Mouse (Mus musculus) hindbrain, embryonic 16.5 days (tissue): ENCODE data around the gene Ncf4. TPM values are rescaled to one million over a fixed set of nuclear protein-coding genes. Genes with fewer than 3 reads are reported as not detected.
"Not testable (repeated sequence)": the region's sequence is repeated elsewhere in the genome, so short reads cannot be mapped to it uniquely, and the experiment has no call there.

Experiments used
- ATAC-seq: fragments of 200-750 bp; cut with Nextera tagmentation; 2 replicates; pipeline ENCODE4 v1.8.0; 2017; ENCODE audit warnings: moderate TSS enrichment, moderate library complexity
- H3K27ac ChIP-seq: fragments of 300-500 bp; sonication (generic); 2 replicates; pipeline ENCODE4 v1.5.1; 2014; ENCODE audit warnings: low read depth, mild to moderate bottlenecking, control low read depth, low read length, moderate library complexity
- H3K27me3 ChIP-seq: fragments of 300-500 bp; sonication (generic); replicated peaks from 2 replicates; pipeline ENCODE4 v1.6.1; 2014; ENCODE audit warnings: low read length; ENCODE audit not compliant: control insufficient read depth, insufficient read depth
- H3K36me3 ChIP-seq: fragments of 300-500 bp; sonication (generic); 2 replicates; pipeline ENCODE4 v1.6.1; 2014; ENCODE audit warnings: mild to moderate bottlenecking, low read length, moderate library complexity, mixed read lengths; ENCODE audit not compliant: control insufficient read depth, insufficient read depth
- H3K4me1 ChIP-seq: fragments of 300-500 bp; sonication (generic); 2 replicates; pipeline ENCODE4 v1.6.1; 2014; ENCODE audit warnings: low read depth, low read length; ENCODE audit not compliant: control insufficient read depth, insufficient read depth
- H3K4me2 ChIP-seq: fragments of 300-500 bp; sonication (generic); 2 replicates; pipeline ENCODE4 v1.6.1; 2014; ENCODE audit warnings: mild to moderate bottlenecking, low read length, control low read depth, moderate library complexity
- H3K4me3 ChIP-seq: fragments of 300-500 bp; sonication (generic); 2 replicates; pipeline ENCODE4 v1.5.1; 2014; ENCODE audit warnings: mild to moderate bottlenecking, low read length, control low read depth, moderate library complexity
- H3K9ac ChIP-seq: fragments of 300-500 bp; sonication (generic); 2 replicates; pipeline ENCODE4 v1.6.1; 2014; ENCODE audit warnings: low read depth, mild to moderate bottlenecking, control low read depth, low read length, moderate library complexity
- H3K9me3 ChIP-seq: fragments of 300-500 bp; sonication (generic); 2 replicates; pipeline ENCODE4 v1.6.1; 2014; ENCODE audit warnings: mild to moderate bottlenecking, low read length, moderate library complexity; ENCODE audit not compliant: control insufficient read depth
- WGBS: fragments of 180-500 bp; shearing (Covaris S2); extraction: QIAGEN DNeasy Blood & Tissue Kit; methylation state at CpG from one replicate; pipeline ENCODE4 v1.1.7; 2014; 5-methylcytosine and 5-hydroxymethylcytosine counted together
- polyA plus RNA-seq: library from polyadenylated mRNA; unstranded; fragments of >200 nt; fragmentation: Nextera tagmentation; extraction: Ambion mirVana; gene quantifications from 2 replicates; pipeline ENCODE4 v1.2.1, GENCODE M21; 2015

Ncf4 gene
- polyA plus RNA-seq, 1 experiment from 2014 or later = 1.2 TPM

DNA sequence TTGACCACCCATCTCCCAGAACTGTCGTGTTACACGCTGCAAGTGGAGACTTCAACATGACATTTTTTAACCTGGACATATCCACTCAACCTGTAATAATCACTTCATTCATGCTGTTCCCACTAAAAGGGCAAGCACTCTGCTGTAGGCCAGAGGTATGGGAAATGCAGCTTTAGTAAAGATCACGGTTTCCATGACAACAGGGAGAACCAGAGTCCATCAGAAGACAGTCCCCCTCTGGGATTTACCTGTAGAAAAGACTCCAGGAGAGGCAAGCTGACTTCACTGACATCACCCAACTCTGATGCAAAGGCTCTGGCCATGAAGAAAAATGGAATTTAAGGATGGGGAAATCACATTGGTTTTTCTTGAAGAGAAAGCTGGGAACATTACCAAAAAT lies 18.7 kb downstream of the Ncf4 start:
- WGBS = 73% methylated on average over 3 of the region's 3 CpGs
- Histone ChIP-seq H3K9ac (no peak overlapping the region), H3K27ac (no peak overlapping the region), H3K36me3 (no peaks in the 10 kb centered on the region), H3K9me3 (no peaks in the 10 kb centered on the region), H3K4me2 (no peak overlapping the region), H3K4me3 (no peak overlapping the region), H3K27me3 (no peaks in the 10 kb centered on the region), H3K4me1 (no peaks in the 10 kb centered on the region)
- ATAC-seq = no peak

DNA sequence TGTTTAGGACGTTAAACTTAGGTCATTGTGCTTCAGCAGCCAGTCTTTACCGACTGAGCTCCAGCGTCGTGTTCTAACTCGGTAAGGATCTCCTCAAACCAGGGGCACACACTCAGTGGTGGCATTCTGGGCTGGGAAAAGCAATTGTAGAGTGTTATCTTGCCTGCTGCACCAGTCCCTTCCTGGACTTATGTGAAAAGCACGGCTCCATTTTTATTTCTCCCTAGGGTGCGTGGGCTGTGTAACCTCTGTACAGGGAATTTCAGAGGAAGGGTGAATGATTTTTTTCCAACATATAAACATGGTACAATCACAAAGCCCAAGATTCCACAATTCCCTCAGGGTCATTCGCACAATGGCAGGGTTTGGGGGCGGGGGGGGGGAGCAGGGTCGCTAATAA lies 22.8 kb downstream of the Ncf4 start:
- Histone ChIP-seq H3K4me2 (no peak overlapping the region), H3K9ac (no peak overlapping the region), H3K4me1 (no peaks in the 10 kb centered on the region), H3K9me3 (no peaks in the 10 kb centered on the region), H3K4me3 (no peak overlapping the region), H3K27ac (no peak overlapping the region), H3K36me3 (no peaks in the 10 kb centered on the region), H3K27me3 (no peaks in the 10 kb centered on the region)
- ATAC-seq = no peak
- WGBS = 84% methylated on average over 10 of the region's 10 CpGs

DNA sequence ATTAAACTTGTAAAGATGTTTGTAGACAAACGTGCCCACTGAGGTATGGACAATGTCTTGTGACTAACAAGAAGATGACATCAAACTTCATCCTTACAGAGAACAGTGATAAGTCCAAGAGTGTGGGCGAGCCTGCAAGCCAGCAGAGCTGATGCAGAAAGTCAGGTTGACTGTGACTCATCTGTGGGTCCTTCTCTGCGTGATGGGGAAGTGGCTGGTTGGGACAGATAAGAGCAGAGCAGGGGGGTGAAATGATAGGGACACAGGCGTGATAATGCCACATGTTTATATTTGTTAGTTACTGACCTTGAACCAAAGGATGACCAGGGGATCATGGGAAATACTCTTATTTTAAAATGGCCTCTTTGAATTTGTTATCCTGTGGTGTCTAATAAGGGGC lies 23.3 kb downstream of the Ncf4 start:
- Histone ChIP-seq H3K27me3 (no peaks in the 10 kb centered on the region), H3K27ac (no peak overlapping the region), H3K4me2 (no peak overlapping the region), H3K4me1 (no peaks in the 10 kb centered on the region), H3K36me3 (no peaks in the 10 kb centered on the region), H3K9ac (no peak overlapping the region), H3K9me3 (no peaks in the 10 kb centered on the region), H3K4me3 (no peak overlapping the region)
- WGBS = 83% methylated on average over 4 of the region's 4 CpGs
- ATAC-seq = no peak

DNA sequence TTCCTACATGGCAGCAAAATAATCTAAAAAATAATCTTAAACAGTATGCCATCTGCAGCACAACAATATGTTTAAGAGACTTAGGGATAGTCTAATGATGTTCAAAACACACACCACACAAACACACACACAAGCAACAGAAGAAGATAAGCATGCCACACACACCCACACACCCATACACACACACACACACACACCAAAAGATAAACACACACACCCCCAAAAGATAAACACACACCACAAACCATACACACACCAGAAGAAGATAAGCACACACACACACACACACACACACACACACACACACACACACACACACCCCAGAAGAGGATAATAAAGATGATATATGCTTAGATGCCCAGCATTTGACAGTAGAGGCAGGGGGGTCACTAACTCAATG lies 26.6 kb downstream of the Ncf4 start:
- no peak for ATAC-seq
- Histone ChIP-seq H3K9ac (no peak overlapping the region), H3K4me2 (no peak overlapping the region), H3K27ac (no peak overlapping the region), H3K4me1 (no peaks in the 10 kb centered on the region), H3K9me3 (no peaks in the 10 kb centered on the region), H3K36me3 (no peaks in the 10 kb centered on the region), H3K27me3 (no peaks in the 10 kb centered on the region), H3K4me3 (no peak overlapping the region)

DNA sequence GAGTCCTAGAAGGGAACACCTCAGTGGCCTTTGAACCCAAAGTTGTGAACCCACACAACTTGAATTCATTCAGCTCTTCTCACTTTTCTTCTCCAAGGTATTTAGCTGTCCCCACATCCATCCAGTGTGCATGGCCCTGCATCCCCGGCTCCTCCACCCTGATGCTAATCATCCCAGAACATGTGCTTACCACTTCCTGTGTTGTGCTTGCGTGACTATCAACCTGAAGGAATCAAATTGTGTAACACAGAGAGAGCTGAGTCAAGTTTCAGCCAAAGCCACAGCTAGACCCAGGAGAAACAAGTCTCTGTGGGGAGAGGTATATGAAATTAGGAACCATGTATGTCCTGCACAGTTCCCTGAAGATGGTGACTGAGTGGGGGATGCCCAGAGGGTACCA lies 33.7 kb downstream of the Ncf4 start:
- Histone ChIP-seq H3K4me1 (no peaks in the 10 kb centered on the region), H3K9me3 (no peaks in the 10 kb centered on the region), H3K36me3 (no peaks in the 10 kb centered on the region), H3K9ac (no peak overlapping the region), H3K27ac (no peak overlapping the region), H3K27me3 (no peaks in the 10 kb centered on the region), H3K4me2 (no peak overlapping the region), H3K4me3 (no peak overlapping the region)
- 87% methylated on average over 2 of the region's 2 CpGs for WGBS
- ATAC-seq = no peak

DNA sequence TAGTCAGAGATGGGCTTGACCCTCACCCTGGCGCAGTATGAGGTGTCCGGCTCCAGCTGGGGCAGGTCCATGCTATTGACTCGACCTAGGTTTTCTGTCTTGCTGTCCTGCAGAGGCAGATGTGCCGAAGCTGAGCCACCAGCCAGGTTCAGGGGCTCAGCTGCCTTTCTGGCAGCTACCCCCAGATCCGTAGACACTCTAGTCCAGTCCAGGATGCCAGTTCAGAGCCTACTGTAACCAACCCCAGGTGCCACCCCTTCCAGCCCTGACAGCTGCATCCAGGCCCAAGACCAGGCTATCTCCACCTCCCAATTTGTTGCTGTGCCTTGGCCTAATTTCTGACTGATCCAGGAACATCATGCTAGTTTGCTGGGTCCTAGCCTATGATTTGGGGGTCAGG lies 43.3 kb downstream of the Ncf4 start:
- WGBS = 96% methylated on average over 5 of the region's 5 CpGs
- Histone ChIP-seq H3K9ac (no peak overlapping the region), H3K4me1 (no peaks in the 10 kb centered on the region; the same call in 1 of the 2 replicates), H3K27me3 (no peaks in the 10 kb centered on the region), H3K4me3 (no peak overlapping the region), H3K36me3 (no peaks in the 10 kb centered on the region), H3K4me2 (no peak overlapping the region), H3K27ac (no peak overlapping the region), H3K9me3 (no peaks in the 10 kb centered on the region)
- ATAC-seq = no peak

DNA sequence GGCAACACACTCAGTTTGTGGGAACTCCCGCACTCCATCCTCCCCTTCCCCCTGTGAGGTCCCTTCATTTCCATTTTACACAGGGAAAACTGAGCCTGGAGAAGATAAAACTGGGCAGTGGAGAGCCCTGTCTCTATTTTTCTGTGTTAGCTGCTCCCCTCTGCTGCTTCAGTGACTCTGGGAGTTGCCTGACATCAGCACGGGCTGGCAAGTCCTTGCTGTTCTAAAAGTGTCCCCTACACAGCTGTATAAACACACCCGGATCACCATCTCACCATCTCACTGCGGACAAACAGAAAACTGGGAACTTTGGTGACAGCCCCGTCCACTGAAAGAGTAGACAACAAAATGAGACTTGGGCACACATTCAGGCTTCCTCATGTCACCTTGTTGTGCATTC lies 45.2 kb downstream of the Ncf4 start:
- not testable (repeated sequence) for ATAC-seq, H3K9me3 ChIP-seq, H3K4me1 ChIP-seq, H3K27me3 ChIP-seq, H3K27ac ChIP-seq, H3K36me3 ChIP-seq, H3K4me3 ChIP-seq, H3K9ac ChIP-seq, H3K4me2 ChIP-seq
- WGBS = 74% methylated on average over 4 of the region's 5 CpGs

DNA sequence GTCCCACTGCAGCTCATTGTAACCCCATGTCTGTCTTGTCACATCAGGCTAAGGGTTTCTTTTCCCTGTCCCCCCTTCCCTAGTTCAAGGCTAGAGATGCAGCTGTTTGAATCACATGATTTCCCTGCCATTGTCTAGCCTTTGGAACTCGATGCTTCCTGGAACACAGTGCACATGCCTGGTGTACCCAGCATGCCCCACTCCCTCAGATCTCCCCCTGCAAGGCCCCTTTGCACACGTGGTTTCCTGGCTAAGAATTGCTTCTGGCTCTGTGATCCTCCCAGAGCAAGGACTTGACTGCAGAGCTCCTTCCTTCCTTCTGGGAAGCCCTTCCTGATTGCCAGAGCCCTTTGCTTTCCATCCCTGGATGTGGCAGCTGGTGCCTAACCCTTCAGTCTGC lies 48.6 kb downstream of the Ncf4 start:
- WGBS = 6% methylated on average over 2 of the region's 2 CpGs
- not testable (repeated sequence) for H3K4me2 ChIP-seq, ATAC-seq, H3K9ac ChIP-seq, H3K4me3 ChIP-seq, H3K9me3 ChIP-seq, H3K27me3 ChIP-seq, H3K36me3 ChIP-seq, H3K27ac ChIP-seq, H3K4me1 ChIP-seq

DNA sequence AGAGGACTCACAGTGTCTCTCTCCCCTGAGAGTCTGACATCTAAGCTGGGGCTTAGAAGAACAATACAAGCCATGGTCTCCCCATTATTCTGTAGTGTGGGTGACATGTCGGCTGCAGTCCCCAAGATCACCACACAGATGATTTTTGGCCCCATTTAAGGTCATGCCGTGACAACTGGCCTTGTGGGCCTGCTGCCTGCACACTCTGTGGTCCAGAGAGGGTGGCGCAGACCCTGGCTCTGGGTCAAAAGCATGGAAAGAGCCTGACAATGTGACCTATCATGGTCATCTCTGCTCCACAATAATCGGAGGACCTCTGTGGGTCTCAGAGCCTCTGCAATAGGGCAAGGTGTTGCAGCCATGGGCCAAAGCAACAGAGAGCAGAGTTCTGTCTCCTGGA lies 49.1 kb downstream of the Ncf4 start:
- Histone ChIP-seq H3K27me3 (no peaks in the 10 kb centered on the region), H3K27ac (no peak overlapping the region), H3K9me3 (no peaks in the 10 kb centered on the region), H3K4me2 (no peak overlapping the region), H3K36me3 (no peaks in the 10 kb centered on the region), H3K4me3 (no peak overlapping the region), H3K4me1 (no peaks in the 10 kb centered on the region; the same call in 1 of the 2 replicates), H3K9ac (no peak overlapping the region)
- 87% methylated on average over 4 of the region's 4 CpGs for WGBS
- no peak for ATAC-seq

DNA sequence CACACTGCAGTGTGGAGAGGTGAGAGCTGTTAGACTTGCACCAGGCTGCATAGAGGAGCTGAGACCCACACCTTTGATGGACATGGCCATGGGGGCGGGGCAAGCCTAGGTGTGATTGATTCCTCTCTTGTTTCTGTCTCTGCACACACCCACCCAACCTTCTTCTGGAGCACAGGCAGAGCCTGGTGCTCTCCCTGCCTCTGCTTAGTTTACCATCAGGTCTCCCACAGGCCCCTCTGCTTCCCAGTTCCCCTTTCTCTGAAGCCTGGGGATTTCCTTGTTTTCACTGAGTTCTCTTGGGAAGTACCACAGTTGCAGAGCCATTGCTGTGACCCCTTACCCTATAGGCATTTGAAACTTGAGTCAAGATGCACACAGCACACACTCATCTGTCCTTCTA lies 54.0 kb downstream of the Ncf4 start:
- no peaks in the 10 kb centered on the region for H3K4me1 ChIP-seq
- H3K27ac ChIP-seq = no peak overlapping the region
- H3K4me3 ChIP-seq = no peak overlapping the region
- no peaks in the 10 kb centered on the region for H3K36me3 ChIP-seq
- no peak overlapping the region for H3K9ac ChIP-seq
- no peak for ATAC-seq
- WGBS = 100% methylated on average over 1 of the region's 1 CpGs
- H3K4me2 ChIP-seq = no peak overlapping the region
- H3K27me3 ChIP-seq = no peaks in the 10 kb centered on the region
- no peaks in the 10 kb centered on the region for H3K9me3 ChIP-seq
